Mouse (Mus musculus): ENCODE data around the gene Cym. TPM values are rescaled to one million over a fixed set of nuclear protein-coding genes. Genes with fewer than 3 reads are reported as not detected.

Gene Cym
- polyA plus RNA-seq, 1 experiment from 2014 or later, result 121 TPM

- no peaks in the 10 kb centered on the region for H3K9me3 ChIP-seq (ENCODE audit: control insufficient read depth)
- ATAC-seq, result no peak
- TF ChIP-seq CTCF (IDR thresholded peaks at IDR 0.05; ENCODE audit: low read depth), result no peak
- H3K4me2 ChIP-seq (replicated peaks; ENCODE audit: low read depth), result no peak overlapping the region
- no peaks in the 10 kb centered on the region for H3K27me3 ChIP-seq (replicated peaks; ENCODE audit: control insufficient read depth, insufficient read depth, low read length)
- WGBS, result 75% methylated on average over 3 of the region's 3 CpGs
- no peak overlapping the region for H3K27ac ChIP-seq (ENCODE audit: low read depth, low read length)
- H3K36me3 ChIP-seq (ENCODE audit: control insufficient read depth, insufficient read depth), result no peaks in the 10 kb centered on the region
- H3K4me1 ChIP-seq (replicated peaks; ENCODE audit: control insufficient read depth, insufficient read depth, low read length), result no peaks in the 10 kb centered on the region
- no peak overlapping the region for H3K9ac ChIP-seq (ENCODE audit: low read depth, low read length)
- H3K4me3 ChIP-seq (ENCODE audit: low read depth, low read length), result no peak overlapping the region
These were observed 38.4 kb downstream of the Cym start for GRCm38 (mm10) chr3:107183178-107183577.

GRCm38 (mm10) chr3:107182756-107183155, 38.8 kb downstream of the Cym start, which contains the start of gene Kcna10:
Gene Kcna10, plus strand, starts transcription at chr3:107183056.
- Histone ChIP-seq H3K36me3 (ENCODE audit: control insufficient read depth, insufficient read depth) (no peaks in the 10 kb centered on the region), H3K9ac (ENCODE audit: low read depth, low read length) (no peak within 1 kb of the TSS), H3K4me2 (replicated peaks; ENCODE audit: low read depth) (no peak within 1 kb of the TSS), H3K27me3 (replicated peaks; ENCODE audit: control insufficient read depth, insufficient read depth, low read length) (no peaks in the 10 kb centered on the region), H3K9me3 (ENCODE audit: control insufficient read depth) (no peaks in the 10 kb centered on the region), H3K4me1 (replicated peaks; ENCODE audit: control insufficient read depth, insufficient read depth, low read length) (no peaks in the 10 kb centered on the region), H3K27ac (ENCODE audit: low read depth, low read length) (no peak within 1 kb of the TSS), H3K4me3 (ENCODE audit: low read depth, low read length) (no peak within 1 kb of the TSS)
- TF ChIP-seq CTCF (IDR thresholded peaks at IDR 0.05; ENCODE audit: low read depth), result no peak
- WGBS, result 89% methylated on average over 1 of the region's 1 CpGs
- no peak for ATAC-seq

GRCm38 (mm10) chr3:107180860-107181259, 40.7 kb downstream of the Cym start:
- Histone ChIP-seq H3K27me3 (replicated peaks; ENCODE audit: control insufficient read depth, insufficient read depth, low read length) (no peaks in the 10 kb centered on the region), H3K4me2 (replicated peaks; ENCODE audit: low read depth) (no peak overlapping the region), H3K36me3 (ENCODE audit: control insufficient read depth, insufficient read depth) (no peaks in the 10 kb centered on the region), H3K27ac (ENCODE audit: low read depth, low read length) (no peak overlapping the region), H3K4me3 (ENCODE audit: low read depth, low read length) (no peak overlapping the region), H3K9me3 (ENCODE audit: control insufficient read depth) (no peaks in the 10 kb centered on the region), H3K9ac (ENCODE audit: low read depth, low read length) (no peak overlapping the region), H3K4me1 (replicated peaks; ENCODE audit: control insufficient read depth, insufficient read depth, low read length) (no peaks in the 10 kb centered on the region)
- no peak for ATAC-seq
- WGBS, result 69% methylated on average over 2 of the region's 2 CpGs
- TF ChIP-seq CTCF (IDR thresholded peaks at IDR 0.05; ENCODE audit: low read depth), result no peak

GRCm38 (mm10) chr3:107176501-107176900, 45.0 kb downstream of the Cym start:
- Histone ChIP-seq H3K27me3 (replicated peaks; ENCODE audit: control insufficient read depth, insufficient read depth, low read length) (no peaks in the 10 kb centered on the region), H3K4me2 (replicated peaks; ENCODE audit: low read depth) (no peak overlapping the region), H3K9ac (ENCODE audit: low read depth, low read length) (no peak overlapping the region), H3K4me1 (replicated peaks; ENCODE audit: control insufficient read depth, insufficient read depth, low read length) (no peaks in the 10 kb centered on the region), H3K4me3 (ENCODE audit: low read depth, low read length) (no peak overlapping the region), H3K36me3 (ENCODE audit: control insufficient read depth, insufficient read depth) (no peaks in the 10 kb centered on the region), H3K27ac (ENCODE audit: low read depth, low read length) (no peak overlapping the region), H3K9me3 (ENCODE audit: control insufficient read depth) (no peaks in the 10 kb centered on the region)
- WGBS, result 67% methylated on average over 9 of the region's 9 CpGs
- no peak for ATAC-seq
- TF ChIP-seq CTCF (IDR thresholded peaks at IDR 0.05; ENCODE audit: low read depth), result no peak

- Histone ChIP-seq H3K9me3 (ENCODE audit: control insufficient read depth) (no peaks in the 10 kb centered on the region), H3K36me3 (ENCODE audit: control insufficient read depth, insufficient read depth) (no peaks in the 10 kb centered on the region), H3K4me1 (replicated peaks; ENCODE audit: control insufficient read depth, insufficient read depth, low read length) (no peaks in the 10 kb centered on the region), H3K27me3 (replicated peaks; ENCODE audit: control insufficient read depth, insufficient read depth, low read length) (no peaks in the 10 kb centered on the region), H3K27ac (ENCODE audit: low read depth, low read length) (no peak overlapping the region), H3K4me2 (replicated peaks; ENCODE audit: low read depth) (no peak overlapping the region), H3K4me3 (ENCODE audit: low read depth, low read length) (no peak overlapping the region), H3K9ac (ENCODE audit: low read depth, low read length) (no peak overlapping the region)
- no peak for ATAC-seq
- WGBS, result 71% methylated on average over 4 of the region's 4 CpGs
- TF ChIP-seq CTCF (IDR thresholded peaks at IDR 0.05; ENCODE audit: low read depth), result no peak
These were observed 46.0 kb downstream of the Cym start for GRCm38 (mm10) chr3:107175486-107175885.

GRCm38 (mm10) chr3:107172556-107172955, 49.0 kb downstream of the Cym start:
- Histone ChIP-seq H3K27me3 (replicated peaks; ENCODE audit: control insufficient read depth, insufficient read depth, low read length) (no peaks in the 10 kb centered on the region), H3K9ac (ENCODE audit: low read depth, low read length) (no peak overlapping the region), H3K4me1 (replicated peaks; ENCODE audit: control insufficient read depth, insufficient read depth, low read length) (no peaks in the 10 kb centered on the region), H3K27ac (ENCODE audit: low read depth, low read length) (no peak overlapping the region), H3K4me2 (replicated peaks; ENCODE audit: low read depth) (no peak overlapping the region), H3K9me3 (ENCODE audit: control insufficient read depth) (no peaks in the 10 kb centered on the region), H3K4me3 (ENCODE audit: low read depth, low read length) (no peak overlapping the region), H3K36me3 (ENCODE audit: control insufficient read depth, insufficient read depth) (no peaks in the 10 kb centered on the region)
- TF ChIP-seq CTCF (IDR thresholded peaks at IDR 0.05; ENCODE audit: low read depth), result no peak
- no peak for ATAC-seq
- 68% methylated on average over 1 of the region's 1 CpGs for whole genome bisulfite sequencing

- H3K27me3 ChIP-seq (replicated peaks; ENCODE audit: control insufficient read depth, insufficient read depth, low read length), result no peaks in the 10 kb centered on the region
- H3K36me3 ChIP-seq (ENCODE audit: control insufficient read depth, insufficient read depth), result no peaks in the 10 kb centered on the region
- no peak overlapping the region for H3K9ac ChIP-seq (ENCODE audit: low read depth, low read length)
- no peak for TF ChIP-seq CTCF (IDR thresholded peaks at IDR 0.05; ENCODE audit: low read depth)
- WGBS, result 81% methylated on average over 3 of the region's 3 CpGs
- no peak for ATAC-seq
- no peaks in the 10 kb centered on the region for H3K9me3 ChIP-seq (ENCODE audit: control insufficient read depth)
- no peaks in the 10 kb centered on the region for H3K4me1 ChIP-seq (replicated peaks; ENCODE audit: control insufficient read depth, insufficient read depth, low read length)
- no peak overlapping the region for H3K4me3 ChIP-seq (ENCODE audit: low read depth, low read length)
- H3K27ac ChIP-seq (ENCODE audit: low read depth, low read length), result no peak overlapping the region
- no peak overlapping the region for H3K4me2 ChIP-seq (replicated peaks; ENCODE audit: low read depth)
These were observed 49.6 kb downstream of the Cym start for GRCm38 (mm10) chr3:107171964-107172363.

All from intestine, postnatal 0 days (tissue).